Mouse (Mus musculus) heart, postnatal 25 days (tissue): ENCODE results near the gene Eef1a1. TPM values are rescaled to one million over a fixed set of nuclear protein-coding genes. Genes with fewer than 3 reads are reported as not detected.
"Not testable (repeated sequence)": the region's sequence is repeated elsewhere in the genome, so short reads cannot be mapped to it uniquely, and the experiment has no call there.

Experiments used
- DNase-seq: peaks from one replicate; pipeline ENCODE4 v3.0.0; 2022; ENCODE audit warnings: low spot score
- intact Hi-C: fragments of 180-260 bp; cut with DNase I; formaldehyde crosslinking; loops from one replicate; pipeline ENCODE4 v1.15.1; 2025
- total RNA-seq, 2 experiments: library from RNA; stranded (reverse); gene quantifications; 2 replicates each; pipeline ENCODE4 v1.2.3; 2021

Eef1a1 gene
- 1,000 to 10,000 TPM; 1,031 to 1,197 TPM for total RNA-seq

DNA sequence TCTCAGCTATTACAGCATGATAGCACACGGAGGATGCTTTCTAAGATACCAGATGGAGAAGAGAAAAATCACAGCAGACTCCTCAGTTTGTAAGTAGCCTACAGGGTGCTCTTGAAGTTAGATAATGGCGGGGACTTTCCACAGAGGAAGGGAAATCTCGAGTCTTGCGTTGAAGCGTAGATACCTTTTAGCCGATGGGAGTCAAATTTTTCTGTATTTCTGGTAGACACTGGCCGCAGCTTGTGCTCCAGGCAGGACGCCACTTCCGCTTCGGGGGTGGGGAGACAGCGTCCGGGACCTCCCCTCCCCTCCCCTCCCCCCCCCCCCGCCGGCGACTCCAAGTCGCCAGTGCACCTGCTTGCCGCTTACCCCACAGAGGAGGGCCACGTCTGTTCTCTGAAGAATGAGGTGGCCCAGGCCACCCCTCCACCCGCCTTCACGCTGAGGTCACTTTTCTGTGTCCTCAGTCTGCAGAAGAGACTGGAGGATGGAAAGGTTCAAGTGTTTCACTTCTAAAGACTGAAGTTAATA is at the start of gene Eef1a1:
TSS of gene Eef1a1 (minus strand) at position 262 of the 531 bp plus-strand sequence.
- intact Hi-C loops = loop anchor here (2.0 kb wide), 1 partner anchor 38 kb away; no protein-coding TSS in a partner anchor
- peak; percentile 20 for DNase-seq

DNA sequence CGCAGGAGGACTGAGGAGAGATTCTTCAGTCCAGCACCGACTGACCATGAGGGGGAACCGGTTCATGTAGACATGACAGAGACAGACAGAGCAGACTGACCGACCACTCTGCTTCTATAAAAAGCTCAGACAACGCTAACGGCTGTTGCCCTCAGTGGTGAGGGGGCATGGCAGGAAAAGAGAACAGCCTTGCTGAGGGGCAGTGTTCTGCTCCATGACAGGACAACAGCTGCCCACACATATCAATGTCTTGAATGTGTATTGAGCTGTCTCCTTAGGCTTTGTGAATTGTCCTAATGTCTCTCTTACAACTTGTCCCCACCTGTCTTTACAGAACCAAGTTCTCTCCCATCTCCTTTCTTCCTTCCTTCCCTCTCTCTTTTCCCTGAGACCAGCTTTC is 49.5 kb upstream of the Eef1a1 start:
- no peak for DNase-seq
- intact Hi-C loops = no loop called here

DNA sequence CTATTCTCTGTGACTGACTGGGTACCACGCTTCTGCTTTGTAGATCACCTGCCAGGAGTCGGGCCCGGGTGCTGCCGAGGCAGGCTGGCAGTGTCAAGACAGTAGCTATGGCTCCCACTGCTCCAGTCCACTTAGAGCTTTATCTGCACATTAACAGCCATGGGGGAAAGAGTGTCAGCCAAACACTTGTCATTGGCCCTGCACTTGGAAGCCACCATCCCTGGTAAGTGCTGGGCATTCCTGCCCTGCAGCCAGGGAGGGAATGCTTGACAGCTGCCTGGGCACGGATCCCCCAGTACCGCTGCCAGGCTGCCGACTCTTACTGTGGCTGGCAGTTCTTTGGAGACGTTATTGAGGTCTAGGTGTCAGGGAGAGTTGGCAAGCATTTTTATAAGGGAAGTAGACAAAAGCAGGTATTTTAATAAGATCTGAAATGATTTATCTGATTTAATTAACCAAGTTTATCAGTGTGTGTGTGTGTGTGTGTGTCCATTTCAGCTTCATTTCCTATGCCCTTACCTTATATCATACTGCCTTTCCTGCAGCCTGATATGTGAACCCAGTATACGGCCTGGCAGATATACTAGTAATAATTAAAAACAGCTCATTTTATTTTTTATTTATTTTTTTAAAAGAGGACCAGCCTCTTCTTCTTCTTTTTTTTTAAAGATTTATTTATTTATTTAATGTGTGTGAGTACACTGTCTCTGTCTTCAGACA is 48.4 kb upstream of the Eef1a1 start:
- peak; percentile 56 for DNase-seq

DNA sequence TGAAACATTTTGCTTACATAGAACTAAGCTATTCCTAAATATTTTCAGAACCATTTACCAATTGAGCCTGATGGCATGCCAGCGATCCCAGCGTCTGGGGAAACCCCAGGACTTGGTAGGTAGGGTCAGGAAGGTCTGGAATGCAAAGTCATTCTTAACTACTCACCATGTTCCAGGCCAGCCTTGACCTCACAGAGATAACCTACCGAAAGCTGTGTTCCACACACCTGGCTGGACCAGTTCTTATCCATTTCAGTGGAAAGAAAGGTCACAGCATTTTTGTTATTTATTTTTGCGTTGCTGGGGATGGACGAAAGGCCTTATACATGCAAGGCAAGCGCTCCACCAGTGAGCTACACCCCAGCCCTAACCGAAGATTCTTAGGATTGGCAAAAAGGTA is 45.7 kb upstream of the Eef1a1 start:
- no peak for DNase-seq
- intact Hi-C loops = no loop called here

More for the DNA sequence above, 48.4 kb upstream of the Eef1a1 start:
- intact Hi-C loops = loop anchor here (2.0 kb wide), 1 partner anchor 23 kb away; no protein-coding TSS in a partner anchor

DNA sequence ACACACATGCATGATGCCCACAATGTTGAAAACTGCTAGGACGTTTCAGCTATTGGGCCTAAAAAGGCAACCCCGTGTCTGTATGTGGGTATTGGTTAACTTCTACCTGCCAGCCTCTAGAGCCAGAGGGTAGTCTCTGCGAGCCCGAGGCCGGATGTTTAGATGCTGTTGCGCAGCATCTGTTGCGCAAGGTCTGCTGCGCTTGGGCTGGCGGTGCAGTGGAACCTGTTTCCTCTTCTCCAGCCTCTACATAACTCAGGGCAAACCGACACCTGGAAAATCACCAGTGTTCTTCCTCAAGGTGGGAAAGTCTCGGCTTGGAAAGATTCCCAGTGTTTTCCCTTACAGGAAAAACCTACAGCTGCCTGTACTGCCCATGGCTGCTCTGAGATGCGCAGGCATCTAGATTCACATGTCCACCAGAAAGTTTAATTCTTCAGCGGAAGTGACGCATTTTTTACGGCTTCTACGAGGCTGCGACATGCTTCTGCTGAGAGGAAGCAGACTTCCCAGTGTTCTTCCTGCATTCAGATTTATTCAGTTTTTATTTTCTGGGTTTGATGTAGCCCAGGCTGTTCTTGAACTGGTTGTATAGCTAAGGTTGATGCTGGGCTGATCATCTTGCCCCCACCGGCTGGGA is 44.5 kb upstream of the Eef1a1 start:
- intact Hi-C loops = no loop called here
- DNase-seq = no peak

DNA sequence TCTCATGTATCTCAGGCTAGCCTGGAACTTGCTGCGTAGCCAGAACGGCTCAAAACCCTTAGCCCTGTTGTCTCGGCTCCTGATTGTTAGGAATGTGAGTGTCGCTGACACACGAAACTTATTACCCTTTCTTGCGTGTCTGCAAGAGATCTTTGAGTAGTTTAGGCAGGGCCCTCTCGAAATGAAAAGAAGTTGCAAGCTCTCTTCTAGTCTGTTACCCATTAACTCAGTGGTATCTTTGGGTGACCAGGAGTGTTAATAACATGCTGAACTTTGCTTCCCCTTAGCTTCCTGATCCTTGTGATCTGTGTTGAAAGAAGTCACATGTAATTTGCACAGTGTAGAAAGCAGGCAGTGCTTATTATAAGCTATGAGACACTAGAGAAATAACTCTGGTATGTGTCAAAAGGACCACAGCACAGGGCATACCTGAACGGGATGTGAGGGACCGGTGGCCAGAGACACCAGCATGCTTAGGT is 43.4 kb upstream of the Eef1a1 start:
- intact Hi-C loops = no loop called here
- DNase-seq = no peak

DNA sequence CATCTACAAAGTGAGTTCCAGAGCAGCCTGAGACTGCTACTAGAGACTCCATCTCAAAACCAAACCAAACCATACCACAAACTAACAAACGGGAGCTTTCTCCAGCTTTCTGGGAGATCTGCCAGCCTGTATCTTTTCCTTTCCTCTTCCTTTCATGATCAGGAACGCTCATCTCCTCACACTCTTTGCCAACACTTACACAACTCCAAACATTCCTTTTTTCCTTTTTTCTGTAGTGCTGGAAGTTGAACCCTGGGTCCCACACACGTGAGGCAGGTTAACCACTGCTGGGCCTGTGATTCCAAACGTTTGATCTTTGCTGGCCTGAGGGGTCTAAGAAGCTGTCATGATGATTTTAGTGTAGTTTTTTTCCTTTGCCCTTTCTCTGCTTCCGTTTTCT is 42.9 kb upstream of the Eef1a1 start:
- no peak for DNase-seq
- intact Hi-C loops = no loop called here

DNA sequence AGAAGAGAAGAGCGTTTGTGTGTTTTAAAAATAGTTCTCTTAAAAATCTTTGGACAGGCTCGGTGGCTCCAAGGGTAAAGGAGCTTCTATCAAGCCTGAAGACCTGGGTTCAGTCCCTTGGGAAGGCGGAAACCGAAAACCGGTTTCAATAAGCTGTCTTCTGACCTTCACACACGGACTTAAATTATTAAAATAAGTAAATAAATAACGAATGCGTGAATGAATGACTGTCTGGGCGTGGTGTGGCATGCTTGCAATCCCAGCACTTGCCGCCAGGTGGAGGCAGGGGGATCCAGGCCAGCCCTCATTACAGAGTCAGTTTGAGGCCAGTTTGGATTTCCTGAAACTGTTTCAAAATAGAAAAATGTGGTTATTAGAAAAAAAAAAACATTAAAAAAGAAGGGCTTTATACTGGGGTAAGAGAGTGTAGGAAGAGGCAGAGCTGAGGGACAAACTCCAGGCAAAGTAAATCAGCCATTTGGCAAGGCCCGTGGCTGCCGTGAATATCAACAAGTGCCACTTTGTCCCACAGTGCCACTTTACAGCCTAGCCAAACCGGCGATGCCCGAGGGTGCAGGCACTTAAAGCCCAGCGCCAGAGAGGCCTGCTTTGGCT is 38.9 kb upstream of the Eef1a1 start:
- intact Hi-C loops = loop anchor here (2.0 kb wide), 3 partner anchors 23 to 47 kb away; partner anchors contain the start of gene Eef1a1
- DNase-seq = peak; percentile 53

DNA sequence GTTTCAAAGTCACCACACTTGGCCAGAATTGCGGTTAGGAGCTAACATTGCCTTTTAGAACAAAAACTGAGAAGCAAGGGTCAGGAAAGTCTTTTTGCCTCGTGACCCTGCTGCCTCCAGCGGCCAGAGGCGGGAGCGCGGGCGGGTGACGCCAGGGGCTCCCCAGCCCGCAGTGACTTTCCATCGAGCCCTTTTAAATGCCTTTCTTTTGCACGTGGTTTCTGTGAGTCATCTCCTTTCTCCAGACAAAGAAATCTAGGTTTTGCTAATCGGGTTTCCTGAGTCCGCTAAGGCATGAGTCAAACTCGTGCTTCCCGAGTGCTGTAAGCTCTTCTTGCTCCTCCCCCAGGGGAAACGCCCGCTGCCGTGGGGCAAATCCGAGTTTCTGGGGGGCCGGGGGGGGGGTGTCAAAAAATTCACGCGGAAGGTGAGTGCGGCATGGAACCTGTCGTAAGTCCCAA is 38.4 kb upstream of the Eef1a1 start:
- peak; percentile 70 for DNase-seq
- intact Hi-C loops = loop anchor here (2.0 kb wide), 2 partner anchors 23 to 39 kb away; partner anchors contain the start of gene Eef1a1

DNA sequence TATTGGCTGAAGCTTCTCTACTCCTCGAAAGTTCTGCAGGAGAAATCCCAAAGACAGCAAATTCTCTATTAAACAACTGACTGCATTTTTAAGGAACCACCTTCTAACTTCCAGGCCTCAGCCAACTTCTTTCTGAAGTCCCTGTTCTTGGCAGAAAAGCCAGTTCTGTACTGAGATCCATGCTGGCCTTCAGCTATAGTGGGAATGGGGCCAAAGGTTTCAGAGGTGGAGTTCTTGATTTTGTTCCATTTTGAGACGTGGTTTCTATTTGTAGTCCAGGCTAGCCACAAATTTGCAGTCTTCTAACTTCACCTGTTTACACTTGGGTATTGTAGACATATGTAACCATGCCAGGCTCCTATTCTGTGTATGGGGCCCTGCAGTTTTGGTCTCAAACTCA is 37.3 kb upstream of the Eef1a1 start:
- no peak for DNase-seq
- intact Hi-C loops = loop anchor here (2.0 kb wide), 2 partner anchors 25 to 37 kb away; partner anchors contain the start of gene Eef1a1

DNA sequence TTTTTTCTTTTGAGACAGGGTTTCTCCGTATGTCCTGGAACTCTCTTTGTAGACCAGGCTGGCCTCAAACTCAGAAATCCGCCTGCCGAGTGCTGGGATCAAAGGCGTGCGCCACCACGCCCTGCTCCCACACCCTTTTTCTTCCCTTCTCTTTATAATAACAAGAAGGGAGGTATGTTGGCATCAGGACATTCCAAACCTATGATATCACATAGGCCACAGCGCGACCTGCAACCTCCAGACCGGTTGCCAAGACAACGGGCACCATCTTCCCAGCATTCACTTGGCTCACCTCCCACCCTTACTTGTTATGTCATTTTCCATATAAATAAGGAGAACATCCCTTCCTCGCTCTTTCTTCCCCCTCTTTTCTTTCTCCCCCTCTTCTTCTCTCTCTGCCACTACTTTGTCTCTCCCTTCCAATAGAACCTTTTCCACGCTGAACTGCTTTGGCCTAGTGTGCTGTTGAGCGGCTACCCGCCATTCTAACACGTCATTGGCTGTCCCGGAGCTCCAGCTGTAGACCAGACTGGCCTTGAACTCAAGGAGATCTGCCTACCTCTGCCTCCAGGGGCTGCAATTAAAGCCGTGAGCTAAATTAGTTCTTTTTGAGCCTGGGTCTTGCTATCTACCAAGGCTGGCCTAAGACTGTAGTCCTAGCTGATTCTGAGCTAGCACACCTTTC is 36.6 kb upstream of the Eef1a1 start:
- DNase-seq = no peak
- intact Hi-C loops = loop anchor here (2.0 kb wide), 2 partner anchors 25 to 37 kb away; partner anchors contain the start of gene Eef1a1

DNA sequence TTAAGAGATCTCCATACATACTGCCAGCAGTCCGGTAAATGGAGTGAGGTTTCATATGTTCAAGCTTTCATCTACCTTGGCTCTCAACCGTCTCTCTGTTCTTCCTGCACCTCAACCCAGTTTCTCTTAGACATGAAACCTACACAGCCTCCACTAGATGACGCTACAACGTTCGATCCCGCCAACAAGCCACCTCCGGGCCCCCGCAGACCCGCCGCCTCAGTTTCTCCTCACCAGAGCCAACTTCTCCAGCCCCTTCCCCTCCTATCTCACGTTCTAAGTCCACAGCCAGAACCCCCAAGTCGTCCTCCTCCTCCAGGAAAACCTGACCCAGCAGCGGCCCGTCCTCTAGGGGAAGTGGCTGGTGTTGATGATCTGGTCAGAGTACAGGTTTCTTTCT is 32.7 kb upstream of the Eef1a1 start:
- intact Hi-C loops = no loop called here
- no peak for DNase-seq

DNA sequence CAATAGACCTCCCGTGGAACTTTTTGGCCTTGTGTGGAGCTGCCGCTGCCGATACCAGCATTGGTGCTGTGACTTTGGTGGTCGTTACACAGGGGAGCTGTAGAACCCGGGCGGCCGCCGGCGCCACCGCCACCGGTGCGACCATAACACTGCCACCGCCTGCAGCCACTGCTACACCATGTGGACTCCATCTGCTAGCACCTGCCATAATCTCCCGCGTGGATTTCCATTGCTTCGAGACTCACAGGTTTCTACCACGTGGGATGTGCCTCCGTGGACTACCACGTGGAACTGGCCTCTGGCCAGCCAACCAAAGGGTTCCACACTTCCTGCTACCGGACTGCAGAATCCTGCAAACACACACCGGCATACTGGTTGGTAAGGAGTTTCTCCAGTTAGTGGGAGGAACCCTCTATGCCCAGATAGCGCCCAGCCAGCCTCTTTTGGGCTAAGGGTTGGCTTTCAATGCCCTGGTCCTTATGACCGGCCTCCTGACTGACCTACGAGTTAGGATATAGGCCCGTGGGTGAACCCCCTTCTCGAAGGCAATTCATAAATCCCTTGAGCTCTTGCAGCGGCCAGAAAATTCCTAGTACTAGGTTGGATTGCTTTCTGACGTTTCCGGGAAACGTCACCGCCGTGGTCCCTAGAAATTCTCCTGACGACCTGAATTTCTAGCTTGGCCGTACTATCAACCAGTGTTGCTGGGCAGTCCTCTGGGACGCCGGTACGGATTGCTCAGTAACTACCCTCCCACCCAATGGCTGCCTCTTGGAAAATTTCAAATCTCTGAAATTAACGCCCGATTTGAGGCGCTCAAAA is 32.0 kb upstream of the Eef1a1 start:
- no peak for DNase-seq
- intact Hi-C loops = no loop called here

DNA sequence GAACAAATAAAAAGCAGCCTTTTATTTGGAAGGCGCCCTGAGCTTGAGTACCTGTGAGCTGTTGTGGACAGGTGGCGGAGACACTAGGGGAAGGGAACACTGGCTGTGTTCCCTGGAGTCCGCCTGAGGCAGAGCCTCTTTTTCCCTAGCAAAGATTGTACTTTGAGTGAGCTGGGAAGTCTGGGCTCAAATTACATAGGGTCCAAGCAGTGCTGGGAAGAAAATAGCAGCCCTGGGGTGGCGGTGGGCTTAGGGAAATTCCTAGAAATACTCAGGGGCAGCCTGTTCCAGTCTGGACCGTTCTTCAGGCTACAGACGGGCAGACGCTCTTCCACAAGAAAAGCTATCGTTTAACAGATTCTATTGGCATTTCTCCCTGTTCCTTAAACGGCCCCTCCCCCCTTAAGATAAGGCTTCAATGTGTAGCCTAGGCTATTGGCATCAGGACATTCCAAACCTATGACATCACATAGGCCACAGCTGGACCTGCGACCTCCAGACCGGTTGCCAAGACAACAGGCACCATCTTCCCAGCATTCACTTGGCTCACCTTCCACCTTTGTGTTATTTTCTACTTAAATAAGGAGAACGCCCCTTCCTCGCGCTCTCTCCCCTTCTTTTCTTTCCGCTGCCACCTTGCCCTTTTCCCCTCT is 31.3 kb upstream of the Eef1a1 start:
- intact Hi-C loops = no loop called here
- DNase-seq = no peak

DNA sequence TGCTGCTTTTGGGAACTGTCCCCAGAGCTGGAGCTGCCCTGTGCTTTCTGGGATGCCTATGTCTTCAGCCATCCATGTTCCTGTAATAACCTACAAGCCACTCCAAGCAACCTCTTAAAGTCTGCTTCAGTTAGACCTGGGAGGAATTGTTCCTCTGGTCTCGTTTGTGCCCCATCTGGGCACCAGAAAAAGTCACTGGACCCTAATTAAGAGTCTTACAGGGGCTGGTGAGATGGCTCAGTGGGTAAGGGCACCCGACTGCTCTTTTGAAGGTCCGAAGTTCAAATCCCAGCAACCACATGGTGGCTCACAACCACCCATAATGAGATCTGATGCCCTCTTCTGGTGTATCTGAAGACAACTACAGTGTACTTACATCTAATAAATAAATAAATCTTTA is 28.3 kb upstream of the Eef1a1 start:
- DNase-seq, intact Hi-C loops: not testable (repeated sequence)

DNA sequence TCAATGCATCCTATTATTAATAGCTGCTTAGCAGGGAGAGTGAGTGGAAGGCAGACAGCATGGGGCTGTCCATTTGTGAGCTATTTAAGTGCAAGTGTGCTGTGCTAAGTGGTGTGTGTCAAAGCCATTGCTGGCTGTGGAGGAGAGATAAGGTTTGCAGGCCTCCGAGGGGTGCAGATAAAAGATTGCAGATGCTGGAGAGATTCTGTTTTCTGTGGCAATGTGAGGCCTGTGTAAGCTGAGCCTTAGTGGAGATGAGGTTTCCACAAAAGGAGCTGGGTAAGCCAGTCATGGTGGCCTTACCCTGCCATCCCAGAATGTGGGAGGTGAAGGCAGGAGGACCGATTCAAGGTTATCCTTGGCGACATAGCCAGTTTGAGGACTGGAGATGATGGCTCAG is 27.2 kb upstream of the Eef1a1 start:
- no peak for DNase-seq

DNA sequence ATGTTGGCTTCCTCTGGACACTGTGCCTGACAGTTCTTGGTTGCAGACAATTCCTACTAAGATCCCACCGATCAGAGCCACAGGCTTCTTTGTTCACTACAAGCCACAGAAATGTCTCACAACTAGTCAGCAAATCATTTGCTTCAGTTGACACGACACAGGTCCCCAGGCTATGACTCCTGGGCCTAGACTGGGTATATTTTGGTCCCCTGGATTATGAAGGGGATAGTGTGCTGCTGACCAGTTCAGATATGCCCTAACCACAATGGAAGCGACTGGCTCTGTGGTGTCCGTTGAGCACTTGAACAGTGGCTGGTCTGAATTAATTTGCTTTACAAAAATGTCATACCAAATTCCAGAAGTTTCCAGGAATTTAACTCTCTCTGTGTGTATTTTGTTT is 25.7 kb upstream of the Eef1a1 start:
- intact Hi-C loops = loop anchor here (2.0 kb wide), 1 partner anchor 22 kb away; no protein-coding TSS in a partner anchor
- DNase-seq = no peak

More for the DNA sequence above, 27.2 kb upstream of the Eef1a1 start:
- intact Hi-C loops = no loop called here

DNA sequence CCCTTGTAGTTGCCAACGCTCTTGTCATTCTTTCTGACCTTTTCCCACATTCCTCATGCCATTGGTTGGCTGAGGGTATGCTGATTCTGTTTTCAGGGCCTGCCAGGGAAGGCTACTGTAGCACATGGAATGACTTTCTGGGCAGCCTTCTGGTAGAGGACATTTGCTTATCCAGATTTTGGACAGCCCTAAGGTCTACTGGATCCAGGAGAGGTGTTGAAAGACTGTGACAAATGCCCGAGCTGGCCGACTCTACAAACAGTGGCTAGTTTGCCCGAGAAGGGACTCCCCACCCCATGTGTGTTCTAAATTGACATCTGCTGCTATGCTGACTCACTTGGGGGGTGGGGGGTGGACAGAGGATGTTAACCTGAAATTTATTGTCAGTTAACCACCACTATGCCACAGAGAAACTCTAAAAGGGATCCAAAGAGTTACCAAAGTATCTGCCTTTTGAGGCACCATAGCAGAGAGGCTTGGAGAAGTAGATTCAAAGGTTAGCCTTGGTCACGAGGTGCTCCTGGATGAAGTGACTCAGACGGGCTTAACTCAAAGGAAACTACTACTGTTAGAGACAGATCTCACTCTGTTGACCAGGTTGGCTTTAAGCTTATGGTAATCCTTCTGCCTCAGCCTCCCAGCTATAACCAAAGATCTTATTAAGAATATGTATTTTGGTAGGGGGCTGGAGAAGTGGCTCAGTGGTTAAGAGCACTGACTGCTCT is 25.0 kb upstream of the Eef1a1 start:
- intact Hi-C loops = loop anchor here (2.0 kb wide), 1 partner anchor 23 kb away; no protein-coding TSS in a partner anchor
- peak; percentile 30 for DNase-seq
